Mouse (Mus musculus): ENCODE measurements around the gene Mt4.
"Not testable (repeated sequence)": the region's sequence is repeated elsewhere in the genome, so short reads cannot be mapped to it uniquely, and the experiment has no call there.

- TF ChIP-seq CTCF, EP300 (IDR thresholded peaks at IDR 0.05; ENCODE audit: low read depth): not testable (repeated sequence)
These were observed 28.8 kb downstream of the Mt4 start for GRCm38 (mm10) chr8:94165772-94166171.

Data from liver, postnatal 0 days (tissue).